In the genomic region with DNA sequence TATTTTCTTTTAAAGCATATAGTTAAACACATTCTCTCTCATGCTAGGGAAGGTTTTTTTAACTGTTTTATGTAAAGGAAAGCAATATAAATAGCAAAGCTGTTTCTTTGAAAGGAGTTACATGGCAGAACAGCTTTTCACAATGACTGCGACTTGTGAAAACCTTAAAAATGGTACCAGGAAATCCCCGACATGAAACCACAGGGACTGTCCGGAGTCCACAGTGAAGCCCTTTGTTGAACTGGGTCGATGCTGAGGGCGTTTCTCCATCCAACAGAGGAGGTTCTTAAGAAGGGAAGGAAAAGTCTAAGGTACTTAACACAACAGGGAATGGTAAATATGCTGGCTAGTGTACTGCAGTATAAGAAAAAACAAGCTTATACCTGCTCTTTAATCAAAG, we compare ENCODE assay signal across 18 mouse cellular contexts.
"Had no signal": no experiment of that assay in that cellular context is flagged by ENCODE, and none has a peak within 500 bp of the region (broad histone marks: within the 10 kb centered on the region; RNA-seq: fewer than 3 reads in every experiment).

No protein-coding gene starts in this region.

- DNase-seq: lung, embryonic 14.5 days; lung, postnatal 10 days; lung, postnatal 4 days; midbrain, embryonic 14.5 days; retina, postnatal 1 day; right cerebral cortex, adult 18-20 months; right cerebral cortex, postnatal 25 days; right cerebral cortex, postnatal 4 days; spleen, adult 18-20 months; thymus, adult 2 months; thymus, postnatal 25 days; thymus, postnatal 4 days had no signal

- ATAC-seq: midbrain, embryonic 16.5 days had no signal

- H3K9me3 ChIP-seq: midbrain, embryonic 10.5 days; midbrain, embryonic 12.5 days; neural tube, embryonic 13.5 days; neural tube, embryonic 15.5 days had no signal

- H3K36me3 ChIP-seq: midbrain, embryonic 12.5 days; neural tube, embryonic 13.5 days; neural tube, embryonic 15.5 days had no signal

- H3K27me3 ChIP-seq: midbrain, embryonic 12.5 days; neural tube, embryonic 13.5 days; neural tube, embryonic 15.5 days had no signal

- H3K4me3 ChIP-seq: midbrain, embryonic 10.5 days; midbrain, embryonic 12.5 days; myocyte; neural tube, embryonic 13.5 days; neural tube, embryonic 15.5 days had no signal

- H3K27ac ChIP-seq: midbrain, embryonic 10.5 days; midbrain, embryonic 12.5 days; neural tube, embryonic 13.5 days; neural tube, embryonic 15.5 days had no signal

- H3K4me1 ChIP-seq: midbrain, embryonic 12.5 days had no signal

- H3K4me2 ChIP-seq: lung, embryonic 14.5 days; midbrain, embryonic 12.5 days; neural tube, embryonic 13.5 days; neural tube, embryonic 15.5 days had no signal

- H3K9ac ChIP-seq: lung, embryonic 14.5 days; midbrain, embryonic 12.5 days; neural tube, embryonic 13.5 days; neural tube, embryonic 15.5 days had no signal
